Mouse (Mus musculus): ENCODE data around the gene Atrnl1. TPM values are rescaled to one million over a fixed set of nuclear protein-coding genes. Genes with fewer than 3 reads are reported as not detected.
A peak's percentile ranks its signal among the peaks of the same experiment; 100 is the strongest.

The Atrnl1 gene
- 34.5 and 35.5 TPM in 2 replicates for polyA plus RNA-seq (2012; rRNA removed)

- H3K27ac ChIP-seq (ENCODE audit: insufficient read depth, low read length), result peak within 1 kb of the TSS; percentile 100
- TF ChIP-seq CTCF (IDR thresholded peaks at IDR 0.05; ENCODE audit: extremely low read depth, insufficient read depth, low read length) (no peak), POLR2A (IDR thresholded peaks at IDR 0.05; ENCODE audit: extremely low read depth, insufficient read depth, low read length) (0 out of 2 replicates have a peak, but pooled peaks have one; percentile 17)
- H3K4me3 ChIP-seq (ENCODE audit: insufficient read depth, low read length), result peak within 1 kb of the TSS; percentile 96
- H3K4me1 ChIP-seq (ENCODE audit: control insufficient read depth, insufficient read depth, low read length), result peaks cover 2% of the 10 kb centered on the region; the same call in 1 of the 2 replicates
Observed at GRCm38 (mm10) chr19:57610476-57611261, at the start of gene Atrnl1. Gene Atrnl1, plus strand, starts transcription at chr19:57611034.

- no peak overlapping the region for H3K4me3 ChIP-seq (ENCODE audit: insufficient read depth, low read length)
- no peak overlapping the region for H3K27ac ChIP-seq (ENCODE audit: insufficient read depth, low read length)
- H3K4me1 ChIP-seq (ENCODE audit: control insufficient read depth, insufficient read depth, low read length), result no peaks in the 10 kb centered on the region
- TF ChIP-seq POLR2A (IDR thresholded peaks at IDR 0.05; ENCODE audit: extremely low read depth, insufficient read depth, low read length) (no peak), CTCF (IDR thresholded peaks at IDR 0.05; ENCODE audit: extremely low read depth, insufficient read depth, low read length) (no peak)
Observed at GRCm38 (mm10) chr19:57561486-57561885, 49.3 kb upstream of the Atrnl1 start.

GRCm38 (mm10) chr19:57569040-57569439 lies 41.8 kb upstream of the Atrnl1 start:
- no peak for TF ChIP-seq POLR2A (IDR thresholded peaks at IDR 0.05; ENCODE audit: extremely low read depth, insufficient read depth, low read length)
- Histone ChIP-seq H3K4me1 (ENCODE audit: control insufficient read depth, insufficient read depth, low read length) (peaks cover 9% of the 10 kb centered on the region), H3K4me3 (ENCODE audit: insufficient read depth, low read length) (no peak overlapping the region), H3K27ac (ENCODE audit: insufficient read depth, low read length) (no peak overlapping the region)

- TF ChIP-seq POLR2A (IDR thresholded peaks at IDR 0.05; ENCODE audit: extremely low read depth, insufficient read depth, low read length) (no peak), CTCF (IDR thresholded peaks at IDR 0.05; ENCODE audit: extremely low read depth, insufficient read depth, low read length) (no peak)
- H3K27ac ChIP-seq (ENCODE audit: insufficient read depth, low read length), result peak overlapping the region; percentile 77; the same call in 1 of the 2 replicates
Observed at GRCm38 (mm10) chr19:57572360-57573237, 38.2 kb upstream of the Atrnl1 start.

GRCm38 (mm10) chr19:57573470-57573869 lies 37.4 kb upstream of the Atrnl1 start:
- H3K4me3 ChIP-seq (ENCODE audit: insufficient read depth, low read length), result no peak overlapping the region
- H3K4me1 ChIP-seq (ENCODE audit: control insufficient read depth, insufficient read depth, low read length), result peaks cover 11% of the 10 kb centered on the region
- no peak overlapping the region for H3K27ac ChIP-seq (ENCODE audit: insufficient read depth, low read length)
- TF ChIP-seq CTCF (IDR thresholded peaks at IDR 0.05; ENCODE audit: extremely low read depth, insufficient read depth, low read length) (no peak), POLR2A (IDR thresholded peaks at IDR 0.05; ENCODE audit: extremely low read depth, insufficient read depth, low read length) (no peak)

More at GRCm38 (mm10) chr19:57572360-57573237, 38.2 kb upstream of the Atrnl1 start:
- peaks cover 11% of the 10 kb centered on the region for H3K4me1 ChIP-seq (ENCODE audit: control insufficient read depth, insufficient read depth, low read length)
- no peak overlapping the region for H3K4me3 ChIP-seq (ENCODE audit: insufficient read depth, low read length)

- TF ChIP-seq CTCF (IDR thresholded peaks at IDR 0.05; ENCODE audit: extremely low read depth, insufficient read depth, low read length), result no peak
- no peak for TF ChIP-seq POLR2A (IDR thresholded peaks at IDR 0.05; ENCODE audit: extremely low read depth, insufficient read depth, low read length)
- peaks cover 11% of the 10 kb centered on the region for H3K4me1 ChIP-seq (ENCODE audit: control insufficient read depth, insufficient read depth, low read length)
- H3K27ac ChIP-seq (ENCODE audit: insufficient read depth, low read length), result no peak overlapping the region
Observed at GRCm38 (mm10) chr19:57575027-57575426, 35.8 kb upstream of the Atrnl1 start.

GRCm38 (mm10) chr19:57576836-57577235 lies 34.0 kb upstream of the Atrnl1 start:
- Histone ChIP-seq H3K27ac (ENCODE audit: insufficient read depth, low read length) (peak overlapping the region; percentile 62; the same call in 1 of the 2 replicates), H3K4me1 (ENCODE audit: control insufficient read depth, insufficient read depth, low read length) (peaks cover 11% of the 10 kb centered on the region), H3K4me3 (ENCODE audit: insufficient read depth, low read length) (no peak overlapping the region)
- TF ChIP-seq CTCF (IDR thresholded peaks at IDR 0.05; ENCODE audit: extremely low read depth, insufficient read depth, low read length) (no peak), POLR2A (IDR thresholded peaks at IDR 0.05; ENCODE audit: extremely low read depth, insufficient read depth, low read length) (no peak)

More at GRCm38 (mm10) chr19:57575027-57575426, 35.8 kb upstream of the Atrnl1 start:
- no peak overlapping the region for H3K4me3 ChIP-seq (ENCODE audit: insufficient read depth, low read length)

- peak overlapping the region; percentile 62; the same call in 1 of the 2 replicates for H3K27ac ChIP-seq (ENCODE audit: insufficient read depth, low read length)
- no peak for TF ChIP-seq CTCF (IDR thresholded peaks at IDR 0.05; ENCODE audit: extremely low read depth, insufficient read depth, low read length)
- TF ChIP-seq POLR2A (IDR thresholded peaks at IDR 0.05; ENCODE audit: extremely low read depth, insufficient read depth, low read length), result no peak
- no peak overlapping the region for H3K4me3 ChIP-seq (ENCODE audit: insufficient read depth, low read length)
- peaks cover 11% of the 10 kb centered on the region for H3K4me1 ChIP-seq (ENCODE audit: control insufficient read depth, insufficient read depth, low read length)
Observed at GRCm38 (mm10) chr19:57577256-57577655, 33.6 kb upstream of the Atrnl1 start.

GRCm38 (mm10) chr19:57580962-57581361 lies 29.9 kb upstream of the Atrnl1 start:
- Histone ChIP-seq H3K4me1 (ENCODE audit: control insufficient read depth, insufficient read depth, low read length) (peaks cover 3% of the 10 kb centered on the region; the same call in 1 of the 2 replicates), H3K27ac (ENCODE audit: insufficient read depth, low read length) (no peak overlapping the region), H3K4me3 (ENCODE audit: insufficient read depth, low read length) (no peak overlapping the region)
- TF ChIP-seq POLR2A (IDR thresholded peaks at IDR 0.05; ENCODE audit: extremely low read depth, insufficient read depth, low read length) (no peak), CTCF (IDR thresholded peaks at IDR 0.05; ENCODE audit: extremely low read depth, insufficient read depth, low read length) (no peak)
